Mouse (Mus musculus) limb, embryonic 14.5 days (tissue): ENCODE measurements around the gene H2-Ob. TPM values are rescaled to one million over a fixed set of nuclear protein-coding genes. Genes with fewer than 3 reads are reported as not detected.
"Not testable (repeated sequence)": the region's sequence is repeated elsewhere in the genome, so short reads cannot be mapped to it uniquely, and the experiment has no call there.

Experiments used
- ATAC-seq: fragments of 200-750 bp; cut with Nextera tagmentation; 2 replicates; pipeline ENCODE4 v1.8.0; 2017; ENCODE audit warnings: low read depth, moderate number of reproducible peaks, moderate TSS enrichment; ENCODE audit not compliant: low FRiP score
- DNase-seq: peaks from one replicate; pipeline ENCODE4 v3.0.0-alpha.2; 2015; ENCODE audit warnings: low spot score
- H3K27ac ChIP-seq: fragments of 300-500 bp; sonication (generic); replicated peaks from 2 replicates; pipeline ENCODE4 v1.5.1; 2014; ENCODE audit warnings: low read depth, mild to moderate bottlenecking, low read length, moderate library complexity, mixed read lengths
- H3K27me3 ChIP-seq: fragments of 300-500 bp; sonication (generic); 2 replicates; pipeline ENCODE4 v1.6.1; 2014; ENCODE audit warnings: low read length, mixed read lengths; ENCODE audit not compliant: control insufficient read depth, insufficient read depth
- H3K36me3 ChIP-seq: fragments of 300-500 bp; sonication (generic); 2 replicates; pipeline ENCODE4 v1.6.1; 2014; ENCODE audit warnings: mild to moderate bottlenecking, low read length, moderate library complexity, mixed read lengths; ENCODE audit not compliant: control insufficient read depth, insufficient read depth
- H3K4me1 ChIP-seq: fragments of 300-500 bp; sonication (generic); 2 replicates; pipeline ENCODE4 v1.6.1; 2014; ENCODE audit warnings: antibody characterized with exemption, low read length, mixed read lengths; ENCODE audit not compliant: control insufficient read depth, insufficient read depth
- H3K4me2 ChIP-seq: fragments of 300-500 bp; sonication (generic); replicated peaks from 2 replicates; pipeline ENCODE4 v1.6.1; 2014; ENCODE audit warnings: low read depth, mild to moderate bottlenecking, low read length, moderate library complexity; ENCODE audit not compliant: severe bottlenecking
- H3K4me3 ChIP-seq: fragments of 300-500 bp; sonication (generic); replicated peaks from 2 replicates; pipeline ENCODE4 v1.5.1; 2014; ENCODE audit warnings: low read length
- H3K9ac ChIP-seq: fragments of 300-500 bp; sonication (generic); 2 replicates; pipeline ENCODE4 v1.6.1; 2014; ENCODE audit warnings: mild to moderate bottlenecking, low read depth, low read length, moderate library complexity; ENCODE audit not compliant: severe bottlenecking
- H3K9me3 ChIP-seq: fragments of 300-500 bp; sonication (generic); 2 replicates; pipeline ENCODE4 v1.6.1; 2016; ENCODE audit warnings: low read length; ENCODE audit not compliant: control insufficient read depth
- POLR2A ChIP-seq: fragments of 200-500 bp; IDR thresholded peaks from 2 replicates; pipeline ENCODE4 v1.8.0; 2012; ENCODE audit warnings: inconsistent platforms, mild to moderate bottlenecking, moderate library complexity, borderline replicate concordance; ENCODE audit not compliant: insufficient read depth, insufficient read length; ENCODE audit errors: extremely low read depth
- whole genome bisulfite sequencing: fragments of 180-500 bp; shearing (Covaris S2); extraction: QIAGEN DNeasy Blood & Tissue Kit; methylation state at CpG from one replicate; pipeline ENCODE4 v1.1.7; 2014; 5-methylcytosine and 5-hydroxymethylcytosine counted together
- polyA plus RNA-seq, 2 experiments: library from polyadenylated mRNA; depleted of rRNA in 1 of 2; stranded (reverse) in 1 of 2; unstranded in 1 of 2; fragments of >200 nt; fragmentation: Nextera tagmentation in 1 of 2; extraction: Ambion mirVana in 1 of 2; gene quantifications; 2 replicates each; pipeline versions ENCODE4 v1.2.1 to v1.2.3; 2012 to 2014

Gene H2-Ob
- polyA plus RNA-seq, 2 experiments, result 0.06 TPM; not detected in 1

- no peak for TF ChIP-seq POLR2A
- Histone ChIP-seq H3K9me3 (no peaks in the 10 kb centered on the region), H3K27me3 (peaks cover 45% of the 10 kb centered on the region), H3K4me3 (no peak overlapping the region), H3K27ac (no peak overlapping the region), H3K9ac (no peak overlapping the region), H3K4me1 (no peaks in the 10 kb centered on the region), H3K36me3 (no peaks in the 10 kb centered on the region), H3K4me2 (peak overlapping the region; percentile 3; the same call in 1 of the 2 replicates)
- ATAC-seq (no peak), DNase-seq (no peak)
- 56% methylated on average over 21 of the region's 21 CpGs for WGBS
These were observed 24.8 kb upstream of the H2-Ob start for GRCm38 (mm10) chr17:34213936-34214335.

GRCm38 (mm10) chr17:34215176-34215575 is 23.5 kb upstream of the H2-Ob start:
- no peak for TF ChIP-seq POLR2A
- H3K36me3 ChIP-seq, result no peaks in the 10 kb centered on the region
- no peaks in the 10 kb centered on the region for H3K9me3 ChIP-seq
- H3K9ac ChIP-seq, result no peak overlapping the region
- H3K27me3 ChIP-seq, result peaks cover 41% of the 10 kb centered on the region
- ATAC-seq (no peak), DNase-seq (no peak)
- H3K4me1 ChIP-seq, result no peaks in the 10 kb centered on the region
- H3K27ac ChIP-seq, result no peak overlapping the region
- WGBS, result 86% methylated on average over 12 of the region's 12 CpGs
- H3K4me2 ChIP-seq, result no peak overlapping the region
- H3K4me3 ChIP-seq, result no peak overlapping the region

GRCm38 (mm10) chr17:34217216-34217928 is 21.3 kb upstream of the H2-Ob start:
- no peak overlapping the region for H3K4me2 ChIP-seq
- ATAC-seq, result no peak
- no peak for DNase-seq
- H3K9ac ChIP-seq, result no peak overlapping the region
- no peak overlapping the region for H3K4me3 ChIP-seq
- H3K36me3 ChIP-seq, result no peaks in the 10 kb centered on the region
- H3K4me1 ChIP-seq, result no peaks in the 10 kb centered on the region
- WGBS, result 78% methylated on average over 8 of the region's 8 CpGs
- no peak overlapping the region for H3K27ac ChIP-seq
- peaks cover 21% of the 10 kb centered on the region for H3K27me3 ChIP-seq
- TF ChIP-seq POLR2A, result no peak
- no peaks in the 10 kb centered on the region for H3K9me3 ChIP-seq

- Histone ChIP-seq H3K9me3 (no peaks in the 10 kb centered on the region), H3K27ac (no peak overlapping the region), H3K9ac (no peak overlapping the region), H3K4me2 (no peak overlapping the region), H3K36me3 (no peaks in the 10 kb centered on the region), H3K4me1 (no peaks in the 10 kb centered on the region), H3K27me3 (peaks cover 16% of the 10 kb centered on the region), H3K4me3 (no peak overlapping the region)
- TF ChIP-seq POLR2A, result no peak
- DNase-seq (no peak), ATAC-seq (no peak)
- 87% methylated on average over 5 of the region's 5 CpGs for WGBS
These were observed 20.7 kb upstream of the H2-Ob start for GRCm38 (mm10) chr17:34217986-34218385.

GRCm38 (mm10) chr17:34218675-34219074 is 20.0 kb upstream of the H2-Ob start:
- no peaks in the 10 kb centered on the region for H3K36me3 ChIP-seq
- ATAC-seq (no peak), DNase-seq (no peak)
- H3K4me3 ChIP-seq, result no peak overlapping the region
- no peaks in the 10 kb centered on the region for H3K4me1 ChIP-seq
- 77% methylated on average over 11 of the region's 11 CpGs for WGBS
- H3K4me2 ChIP-seq, result no peak overlapping the region
- H3K9me3 ChIP-seq, result no peaks in the 10 kb centered on the region
- no peak overlapping the region for H3K9ac ChIP-seq
- H3K27me3 ChIP-seq, result peaks cover 11% of the 10 kb centered on the region; the same call in 1 of the 2 replicates
- TF ChIP-seq POLR2A, result no peak
- H3K27ac ChIP-seq, result no peak overlapping the region

- H3K9ac ChIP-seq, DNase-seq, H3K4me1 ChIP-seq, ATAC-seq, H3K36me3 ChIP-seq, H3K27me3 ChIP-seq, H3K4me2 ChIP-seq, H3K27ac ChIP-seq, H3K4me3 ChIP-seq, H3K9me3 ChIP-seq: not testable (repeated sequence)
- WGBS, result 85% methylated on average over 7 of the region's 11 CpGs
These were observed 19.6 kb upstream of the H2-Ob start for GRCm38 (mm10) chr17:34219096-34219495.

- H3K4me3 ChIP-seq, H3K27ac ChIP-seq, DNase-seq, H3K4me2 ChIP-seq, H3K36me3 ChIP-seq, H3K4me1 ChIP-seq, H3K9me3 ChIP-seq, ATAC-seq, H3K9ac ChIP-seq, H3K27me3 ChIP-seq: not testable (repeated sequence)
- 95% methylated on average over 3 of the region's 7 CpGs for WGBS
These were observed 18.9 kb upstream of the H2-Ob start for GRCm38 (mm10) chr17:34219801-34220200.

GRCm38 (mm10) chr17:34220401-34220800 is 18.3 kb upstream of the H2-Ob start:
- not testable (repeated sequence) for H3K27ac ChIP-seq, H3K9ac ChIP-seq, H3K4me2 ChIP-seq, H3K27me3 ChIP-seq, ATAC-seq, H3K4me1 ChIP-seq, H3K4me3 ChIP-seq, H3K9me3 ChIP-seq, DNase-seq, H3K36me3 ChIP-seq
- no CpG with 5 or more reads among the region's 16 CpGs for WGBS
